Mouse (Mus musculus): ENCODE measurements at regions not wholly inside any gene's neighbourhood (a gene's known extent, or its start where the extent isn't known, plus 50 kb on each side); places are given as distances from the start of the nearest gene placed in this dataset.
"Not testable (repeated sequence)": the region's sequence is repeated elsewhere in the genome, so short reads cannot be mapped to it uniquely, and the experiment has no call there.

GRCm38 (mm10) chr3:21626029-21626428 lies 450.4 kb upstream of the Tbl1xr1 start:
- no peak for DNase-seq (ENCODE audit: low spot score in 2 of 2)

- DNase-seq (ENCODE audit: low spot score in 2 of 2) = not testable (repeated sequence)
These were observed 449.4 kb upstream of the Tbl1xr1 start for GRCm38 (mm10) chr3:21627048-21627447.

- DNase-seq (ENCODE audit: low spot score in 2 of 2) = peak in 1 of 2 experiments; percentile 10
These were observed 442.7 kb upstream of the Tbl1xr1 start for GRCm38 (mm10) chr3:21633600-21634221.

GRCm38 (mm10) chr3:21634675-21635204 lies 441.7 kb upstream of the Tbl1xr1 start:
- DNase-seq (ENCODE audit: low spot score in 2 of 2) = no peak

GRCm38 (mm10) chr3:21638886-21639285 lies 437.6 kb upstream of the Tbl1xr1 start:
- peak; percentile 26 to 38 for DNase-seq (ENCODE audit: low spot score in 2 of 2)

GRCm38 (mm10) chr3:21639576-21639975 lies 436.9 kb upstream of the Tbl1xr1 start:
- peak; percentile 4 to 20 for DNase-seq (ENCODE audit: low spot score in 2 of 2)

GRCm38 (mm10) chr3:21644086-21644485 lies 432.4 kb upstream of the Tbl1xr1 start:
- no peak for DNase-seq (ENCODE audit: low spot score in 2 of 2)

GRCm38 (mm10) chr3:21645268-21645667 lies 431.2 kb upstream of the Tbl1xr1 start:
- no peak for DNase-seq (ENCODE audit: low spot score in 2 of 2)

GRCm38 (mm10) chr3:21649885-21650469 lies 426.5 kb upstream of the Tbl1xr1 start:
- DNase-seq (ENCODE audit: low spot score in 2 of 2) = no peak

- DNase-seq (ENCODE audit: low spot score in 2 of 2) = no peak
These were observed 421.2 kb upstream of the Tbl1xr1 start for GRCm38 (mm10) chr3:21655301-21655700.

GRCm38 (mm10) chr3:21667349-21668143 lies 408.9 kb upstream of the Tbl1xr1 start:
- DNase-seq (ENCODE audit: low spot score in 2 of 2) = no peak

GRCm38 (mm10) chr3:21671885-21672284 lies 404.6 kb upstream of the Tbl1xr1 start:
- no peak for DNase-seq (ENCODE audit: low spot score in 2 of 2)

- DNase-seq (ENCODE audit: low spot score in 2 of 2) = no peak
These were observed 404.0 kb upstream of the Tbl1xr1 start for GRCm38 (mm10) chr3:21672492-21672891.

GRCm38 (mm10) chr3:21673466-21673865 lies 403.0 kb upstream of the Tbl1xr1 start:
- DNase-seq (ENCODE audit: low spot score in 2 of 2) = no peak

- DNase-seq (ENCODE audit: low spot score in 2 of 2) = no peak
These were observed 398.2 kb upstream of the Tbl1xr1 start for GRCm38 (mm10) chr3:21678265-21678664.

- no peak for DNase-seq (ENCODE audit: low spot score in 2 of 2)
These were observed 397.7 kb upstream of the Tbl1xr1 start for GRCm38 (mm10) chr3:21678734-21679133.

GRCm38 (mm10) chr3:21697980-21698672 lies 378.3 kb upstream of the Tbl1xr1 start:
- DNase-seq (ENCODE audit: low spot score in 2 of 2) = not testable (repeated sequence)

GRCm38 (mm10) chr3:21699526-21699925 lies 376.9 kb upstream of the Tbl1xr1 start:
- no peak for DNase-seq (ENCODE audit: low spot score in 2 of 2)

GRCm38 (mm10) chr3:21700326-21700725 lies 376.1 kb upstream of the Tbl1xr1 start:
- DNase-seq (ENCODE audit: low spot score in 2 of 2) = no peak

- DNase-seq (ENCODE audit: low spot score in 2 of 2) = no peak
These were observed 349.5 kb upstream of the Tbl1xr1 start for GRCm38 (mm10) chr3:21726747-21727505.

- no peak for DNase-seq (ENCODE audit: low spot score in 2 of 2)
These were observed 348.4 kb upstream of the Tbl1xr1 start for GRCm38 (mm10) chr3:21728019-21728418.
